Mouse (Mus musculus) intestine, embryonic 15.5 days (tissue): ENCODE data around the gene Olfr1423. TPM values are rescaled to one million over a fixed set of nuclear protein-coding genes. Genes with fewer than 3 reads are reported as not detected.
"Not testable (repeated sequence)": the region's sequence is repeated elsewhere in the genome, so short reads cannot be mapped to it uniquely, and the experiment has no call there.

Experiments
- ATAC-seq: fragments of 200-750 bp; cut with Nextera tagmentation; 2 replicates; pipeline ENCODE4 v1.8.0; 2017; ENCODE audit warnings: moderate TSS enrichment, moderate library complexity
- H3K27ac ChIP-seq: fragments of 300-500 bp; sonication (generic); 2 replicates; pipeline ENCODE4 v1.5.1; 2015; ENCODE audit warnings: mild to moderate bottlenecking, inconsistent platforms
- H3K27me3 ChIP-seq: fragments of 300-500 bp; sonication (generic); replicated peaks from 2 replicates; pipeline ENCODE4 v1.6.1; 2015; ENCODE audit warnings: inconsistent platforms
- H3K36me3 ChIP-seq: fragments of 300-500 bp; sonication (generic); 2 replicates; pipeline ENCODE4 v1.6.1; 2015; ENCODE audit warnings: inconsistent platforms
- H3K4me1 ChIP-seq: fragments of 300-500 bp; sonication (generic); replicated peaks from 2 replicates; pipeline ENCODE4 v1.6.1; 2015; ENCODE audit warnings: inconsistent platforms
- H3K4me2 ChIP-seq: fragments of 300-500 bp; sonication (generic); replicated peaks from 2 replicates; pipeline ENCODE4 v1.6.1; 2015; ENCODE audit warnings: mild to moderate bottlenecking, inconsistent platforms
- H3K4me3 ChIP-seq: fragments of 300-500 bp; sonication (generic); replicated peaks from 2 replicates; pipeline ENCODE4 v1.5.1; 2015; ENCODE audit warnings: inconsistent platforms
- H3K9ac ChIP-seq: fragments of 300-500 bp; sonication (generic); 2 replicates; pipeline ENCODE4 v1.6.1; 2015; ENCODE audit warnings: inconsistent platforms
- H3K9me3 ChIP-seq: fragments of 300-500 bp; sonication (generic); 2 replicates; pipeline ENCODE4 v1.6.1; 2016; ENCODE audit warnings: inconsistent platforms
- WGBS: fragments of 180-500 bp; shearing (Covaris S2); methylation state at CpG from one replicate; pipeline ENCODE4 v1.1.7; 2015; 5-methylcytosine and 5-hydroxymethylcytosine counted together
- polyA plus RNA-seq: library from polyadenylated mRNA; unstranded; fragments of >200 nt; fragmentation: Nextera tagmentation; extraction: Ambion mirVana; gene quantifications from 2 replicates; pipeline ENCODE4 v1.2.1, GENCODE M21; 2015

Olfr1423 gene
- polyA plus RNA-seq, result not detected in 2 replicates

GRCm38 (mm10) chr19:12041217-12041616 lies at the start of gene Olfr1423:
TSS of gene Olfr1423 (minus strand) at chr19:12041317.
- 68% methylated on average over 2 of the region's 2 CpGs for WGBS
- Histone ChIP-seq H3K4me2 (no peak within 1 kb of the TSS), H3K4me3 (no peak within 1 kb of the TSS), H3K9ac (no peak within 1 kb of the TSS), H3K27me3 (no peaks in the 10 kb centered on the region), H3K4me1 (no peaks in the 10 kb centered on the region), H3K9me3 (no peaks in the 10 kb centered on the region), H3K36me3 (no peaks in the 10 kb centered on the region), H3K27ac (no peak within 1 kb of the TSS)
- no peak for ATAC-seq

- not testable (repeated sequence) for ATAC-seq, H3K9ac ChIP-seq, H3K4me1 ChIP-seq, H3K4me3 ChIP-seq, H3K27me3 ChIP-seq, H3K9me3 ChIP-seq, H3K27ac ChIP-seq, H3K36me3 ChIP-seq, H3K4me2 ChIP-seq
- WGBS, result 87% methylated on average over 4 of the region's 4 CpGs
These were observed 36.5 kb upstream of the Olfr1423 start, which contains the start of gene Olfr1425 for GRCm38 (mm10) chr19:12077631-12078030. TSS of gene Olfr1425 (minus strand) at chr19:12077731.

- H3K4me3 ChIP-seq, H3K36me3 ChIP-seq, H3K4me2 ChIP-seq, H3K9me3 ChIP-seq, H3K9ac ChIP-seq, H3K27me3 ChIP-seq, ATAC-seq, H3K27ac ChIP-seq, H3K4me1 ChIP-seq: not testable (repeated sequence)
- 79% methylated on average over 1 of the region's 1 CpGs for WGBS
These were observed 28.4 kb upstream of the Olfr1423 start for GRCm38 (mm10) chr19:12069546-12069945.

DNA sequence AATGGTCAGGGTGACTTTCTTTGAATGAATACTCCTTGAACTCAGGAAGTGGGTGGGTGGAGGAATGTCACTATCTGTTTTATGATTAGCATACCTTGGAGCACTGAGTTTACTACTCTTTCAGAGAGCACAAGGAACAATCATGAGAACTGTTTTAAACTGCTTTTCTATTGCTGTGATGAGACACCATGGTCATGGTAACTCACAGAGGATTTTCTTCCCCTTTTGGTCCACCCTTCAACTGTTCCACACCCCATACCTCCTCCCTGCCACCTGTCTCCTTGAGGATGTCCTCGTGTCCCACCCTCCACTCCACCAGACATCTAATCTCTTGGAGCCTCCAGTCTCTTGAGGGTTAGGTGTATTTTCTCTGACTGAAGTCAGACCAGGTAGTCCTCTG lies 26.7 kb upstream of the Olfr1423 start:
- H3K36me3 ChIP-seq, H3K9me3 ChIP-seq, H3K27me3 ChIP-seq, H3K4me3 ChIP-seq, H3K4me2 ChIP-seq, ATAC-seq, H3K27ac ChIP-seq, H3K9ac ChIP-seq, H3K4me1 ChIP-seq: not testable (repeated sequence)
- 70% methylated on average over 1 of the region's 1 CpGs for WGBS

GRCm38 (mm10) chr19:12062582-12062981 lies 21.5 kb upstream of the Olfr1423 start, which contains the start of gene Olfr1424:
TSS of gene Olfr1424 (minus strand) at chr19:12062682.
- not testable (repeated sequence) for H3K36me3 ChIP-seq, H3K27me3 ChIP-seq, H3K4me2 ChIP-seq, H3K4me3 ChIP-seq, H3K9ac ChIP-seq, H3K4me1 ChIP-seq, ATAC-seq, H3K9me3 ChIP-seq, H3K27ac ChIP-seq
- 91% methylated on average over 1 of the region's 1 CpGs for WGBS

GRCm38 (mm10) chr19:12043163-12043562 lies 2.0 kb upstream of the Olfr1423 start:
- no peak overlapping the region for H3K27ac ChIP-seq
- no peak overlapping the region for H3K4me3 ChIP-seq
- H3K9ac ChIP-seq, result no peak overlapping the region
- no peaks in the 10 kb centered on the region for H3K27me3 ChIP-seq
- H3K4me2 ChIP-seq, result no peak overlapping the region
- no peaks in the 10 kb centered on the region for H3K4me1 ChIP-seq
- 83% methylated on average over 5 of the region's 5 CpGs for WGBS
- no peak for ATAC-seq
- H3K9me3 ChIP-seq, result no peaks in the 10 kb centered on the region
- no peaks in the 10 kb centered on the region for H3K36me3 ChIP-seq

DNA sequence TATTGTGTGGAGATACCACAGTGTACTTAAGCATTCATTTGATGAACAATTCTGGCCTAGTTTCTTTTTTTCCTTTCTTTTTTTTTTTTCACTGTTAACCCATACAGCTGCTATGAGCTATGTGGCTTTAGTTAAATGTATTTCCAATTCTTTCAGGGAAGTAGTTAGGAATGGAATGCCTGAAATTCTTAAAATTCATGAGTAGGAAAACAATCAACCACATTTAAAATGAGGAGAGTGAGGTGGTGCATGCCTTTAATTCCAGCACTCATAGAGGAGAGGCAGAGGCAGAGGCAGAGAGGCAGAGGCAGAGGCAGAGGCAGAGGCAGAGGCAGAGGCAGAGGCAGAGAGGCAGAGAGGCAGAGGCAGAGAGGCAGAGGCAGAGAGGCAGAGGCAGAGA lies 3.4 kb downstream of the Olfr1423 start:
- ATAC-seq, result no peak
- Histone ChIP-seq H3K4me1 (no peaks in the 10 kb centered on the region), H3K9ac (no peak overlapping the region)

GRCm38 (mm10) chr19:12026606-12027005 lies 14.5 kb downstream of the Olfr1423 start:
- 79% methylated on average over 2 of the region's 2 CpGs for WGBS

More for the DNA sequence above, 3.4 kb downstream of the Olfr1423 start:
- no peaks in the 10 kb centered on the region for H3K27me3 ChIP-seq
- no peak overlapping the region for H3K27ac ChIP-seq
- no peak overlapping the region for H3K4me2 ChIP-seq
- H3K36me3 ChIP-seq, result no peaks in the 10 kb centered on the region
- H3K9me3 ChIP-seq, result no peaks in the 10 kb centered on the region
- no peak overlapping the region for H3K4me3 ChIP-seq

DNA sequence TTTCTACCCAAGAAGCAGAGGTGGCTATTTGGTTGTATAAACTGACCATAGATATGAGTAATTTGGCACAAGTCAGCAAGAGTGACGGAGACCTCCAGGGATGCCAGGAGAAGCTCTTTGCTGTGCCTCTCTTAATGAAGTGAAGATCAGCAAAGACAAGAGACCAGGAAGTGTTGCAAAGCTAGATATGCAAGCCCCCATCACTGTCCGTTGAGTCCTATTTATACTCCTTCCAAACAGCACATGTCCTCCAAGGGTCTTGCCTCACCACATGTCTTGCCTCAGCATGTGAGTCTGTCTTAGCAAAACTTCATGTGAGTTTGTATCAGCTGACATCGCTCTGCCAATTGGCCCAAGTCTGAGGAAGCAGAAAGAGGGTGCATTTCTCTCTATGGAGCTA lies 15.8 kb downstream of the Olfr1423 start:
- no peaks in the 10 kb centered on the region for H3K4me1 ChIP-seq
- H3K4me2 ChIP-seq, result no peak overlapping the region
- no peaks in the 10 kb centered on the region for H3K9me3 ChIP-seq
- WGBS, result 86% methylated on average over 3 of the region's 3 CpGs
- no peak overlapping the region for H3K4me3 ChIP-seq
- no peak overlapping the region for H3K27ac ChIP-seq
- H3K36me3 ChIP-seq, result no peaks in the 10 kb centered on the region
- no peaks in the 10 kb centered on the region for H3K27me3 ChIP-seq
- no peak for ATAC-seq
- no peak overlapping the region for H3K9ac ChIP-seq

More at GRCm38 (mm10) chr19:12026606-12027005, 14.5 kb downstream of the Olfr1423 start:
- no peak overlapping the region for H3K4me2 ChIP-seq
- ATAC-seq, result no peak
- H3K27me3 ChIP-seq, result no peaks in the 10 kb centered on the region
- no peaks in the 10 kb centered on the region for H3K9me3 ChIP-seq
- H3K27ac ChIP-seq, result no peak overlapping the region
- H3K4me3 ChIP-seq, result no peak overlapping the region
- H3K36me3 ChIP-seq, result no peaks in the 10 kb centered on the region
- no peak overlapping the region for H3K9ac ChIP-seq
- H3K4me1 ChIP-seq, result no peaks in the 10 kb centered on the region

GRCm38 (mm10) chr19:12024149-12024548 lies 17.0 kb downstream of the Olfr1423 start:
- no peaks in the 10 kb centered on the region for H3K9me3 ChIP-seq
- no peak overlapping the region for H3K4me3 ChIP-seq
- ATAC-seq, result no peak
- no peak overlapping the region for H3K9ac ChIP-seq
- H3K4me1 ChIP-seq, result no peaks in the 10 kb centered on the region
- H3K27me3 ChIP-seq, result no peaks in the 10 kb centered on the region
- H3K36me3 ChIP-seq, result no peaks in the 10 kb centered on the region
- no peak overlapping the region for H3K4me2 ChIP-seq
- WGBS, result 81% methylated on average over 4 of the region's 4 CpGs
- no peak overlapping the region for H3K27ac ChIP-seq

- H3K4me2 ChIP-seq, result no peak overlapping the region
- H3K9ac ChIP-seq, result no peak overlapping the region
- no peaks in the 10 kb centered on the region for H3K27me3 ChIP-seq
- no peak overlapping the region for H3K27ac ChIP-seq
- H3K36me3 ChIP-seq, result no peaks in the 10 kb centered on the region
- ATAC-seq, result no peak
- no peaks in the 10 kb centered on the region for H3K4me1 ChIP-seq
- no peak overlapping the region for H3K4me3 ChIP-seq
- no peaks in the 10 kb centered on the region for H3K9me3 ChIP-seq
- 81% methylated on average over 4 of the region's 4 CpGs for WGBS
These were observed 24.9 kb downstream of the Olfr1423 start for GRCm38 (mm10) chr19:12016192-12016591.

DNA sequence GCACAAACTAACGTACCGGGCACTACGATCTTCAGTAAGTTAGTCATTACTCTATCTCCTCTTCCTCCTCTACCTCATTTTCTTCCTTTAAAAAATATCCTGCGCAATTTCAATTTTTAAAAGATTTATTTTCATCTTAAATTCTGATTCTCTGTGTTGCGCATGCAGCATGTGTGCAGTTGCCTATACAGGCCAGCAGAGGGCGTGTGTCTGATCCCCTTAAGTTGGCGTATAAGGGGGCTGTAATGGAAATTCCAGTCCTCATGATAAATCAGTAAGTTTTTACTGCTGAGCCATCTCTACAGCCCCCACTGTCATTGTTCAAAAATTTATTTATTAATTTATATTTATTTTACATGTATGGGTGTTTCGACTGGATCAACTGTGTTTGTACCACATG lies 25.4 kb downstream of the Olfr1423 start:
- Histone ChIP-seq H3K36me3 (no peaks in the 10 kb centered on the region), H3K4me1 (no peaks in the 10 kb centered on the region), H3K9me3 (no peaks in the 10 kb centered on the region), H3K4me3 (no peak overlapping the region), H3K27me3 (no peaks in the 10 kb centered on the region), H3K9ac (no peak overlapping the region), H3K27ac (no peak overlapping the region), H3K4me2 (no peak overlapping the region)
- no peak for ATAC-seq
- 76% methylated on average over 8 of the region's 8 CpGs for WGBS

DNA sequence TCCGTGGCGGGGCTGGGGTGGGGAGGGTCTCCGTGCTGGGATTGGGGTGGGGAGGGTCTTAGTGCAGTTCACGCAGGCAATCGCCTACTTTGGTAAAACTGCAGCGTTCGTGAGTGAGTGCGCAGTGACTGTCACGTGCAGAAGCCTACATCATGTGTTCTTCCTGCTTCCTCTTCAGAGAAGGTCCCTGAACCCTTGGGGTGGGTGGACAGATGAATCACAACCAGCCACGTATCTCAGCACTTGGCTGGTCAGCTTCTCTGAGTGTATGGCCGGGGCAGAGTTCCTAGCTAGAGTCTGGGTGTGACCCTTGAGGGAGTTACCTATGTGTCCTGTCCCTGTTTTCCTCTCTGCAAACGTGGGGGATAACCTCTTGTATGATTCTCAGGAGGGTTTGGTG lies 27.9 kb downstream of the Olfr1423 start:
- ATAC-seq, result peak; percentile 9; the same call in 1 of the 2 replicates

More for the DNA sequence above, 27.9 kb downstream of the Olfr1423 start:
- no peaks in the 10 kb centered on the region for H3K36me3 ChIP-seq
- H3K9me3 ChIP-seq, result no peaks in the 10 kb centered on the region
- peak overlapping the region; percentile 69 for H3K4me2 ChIP-seq
- H3K27me3 ChIP-seq, result no peaks in the 10 kb centered on the region
- H3K9ac ChIP-seq, result peak overlapping the region; percentile 36; the same call in 1 of the 2 replicates
- H3K4me1 ChIP-seq, result no peaks in the 10 kb centered on the region
- peak overlapping the region; percentile 54 for H3K4me3 ChIP-seq
- under 1% methylated on average over 10 of the region's 12 CpGs for WGBS
- peak overlapping the region; percentile 27; the same call in 1 of the 2 replicates for H3K27ac ChIP-seq
